Mouse (Mus musculus) liver, adult 2 months (tissue): ENCODE measurements at regions not wholly inside any gene's neighbourhood (a gene's known extent, or its start where the extent isn't known, plus 50 kb on each side); places are given as distances from the start of the nearest gene placed in this dataset.

ENCODE experiments used
- CTCF ChIP-seq: fragments of 200-500 bp; IDR thresholded peaks from 2 replicates; pipeline ENCODE4 v1.5.1; 2011; ENCODE audit warnings: low read depth, low read length, control low read depth
- POLR2A ChIP-seq: fragments of 200-500 bp; IDR thresholded peaks from 2 replicates; pipeline ENCODE4 v1.6.1; 2011; ENCODE audit warnings: low read length, control low read depth; ENCODE audit not compliant: insufficient read depth; ENCODE audit errors: extremely low read depth

DNA sequence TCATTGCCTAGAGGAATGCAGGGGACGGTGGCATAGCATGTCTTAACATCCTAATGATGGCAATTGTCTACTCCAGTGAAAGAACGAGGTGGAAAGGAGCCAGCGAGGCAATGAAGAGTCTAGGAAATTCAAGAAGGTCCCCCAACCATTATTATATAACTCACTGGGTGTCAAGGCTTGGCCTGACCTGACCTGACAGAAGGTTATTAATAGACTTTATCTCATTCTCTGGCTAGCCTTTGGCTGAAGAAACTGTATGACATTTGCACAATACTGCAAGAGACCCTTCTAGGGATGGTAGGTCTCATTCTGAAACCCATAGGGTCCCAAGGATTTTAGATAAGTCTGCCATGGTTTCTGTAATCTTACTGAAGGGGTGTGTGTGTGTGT is 121.0 kb upstream of the Jarid2 start:
- TF ChIP-seq CTCF: no peak
- TF ChIP-seq POLR2A: no peak
